Mouse (Mus musculus): ENCODE results near the gene Wipi2.

DNA sequence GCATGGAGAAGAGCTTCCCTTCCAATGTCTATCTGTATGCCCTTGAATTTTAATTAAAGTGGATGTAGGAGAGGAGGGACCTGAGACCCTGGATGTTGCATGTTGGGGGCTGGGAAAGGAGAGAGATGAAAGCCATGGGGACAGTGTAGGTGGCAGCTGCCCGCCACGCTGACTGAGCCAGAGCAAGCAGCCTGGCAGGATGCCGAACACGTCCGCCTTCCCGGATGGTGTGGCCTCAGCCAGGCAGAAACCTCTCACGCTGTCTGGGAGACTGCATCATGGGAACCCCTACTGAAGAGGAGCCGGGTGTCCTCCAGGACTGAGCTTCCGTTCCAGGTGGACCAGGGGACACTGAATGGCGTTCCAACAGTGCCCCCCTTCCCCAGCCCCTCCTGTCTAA is 76.1 kb downstream of the Wipi2 start:
- TF ChIP-seq CTCF (IDR thresholded peaks at IDR 0.05; ENCODE audit: extremely low read depth, insufficient read depth, low read length) (no peak), POLR2A (IDR thresholded peaks at IDR 0.05; ENCODE audit: extremely low read depth, insufficient read depth, low read length) (no peak)

All from cortical plate, adult 2 months (tissue).